Mouse (Mus musculus) cerebellum, adult 11 months (tissue): Measurements from ENCODE around the gene Tomm5.

ENCODE experiments used
- DNase-seq: peaks from one replicate; pipeline ENCODE4 v3.0.0; 2022

Gene Tomm5

DNA sequence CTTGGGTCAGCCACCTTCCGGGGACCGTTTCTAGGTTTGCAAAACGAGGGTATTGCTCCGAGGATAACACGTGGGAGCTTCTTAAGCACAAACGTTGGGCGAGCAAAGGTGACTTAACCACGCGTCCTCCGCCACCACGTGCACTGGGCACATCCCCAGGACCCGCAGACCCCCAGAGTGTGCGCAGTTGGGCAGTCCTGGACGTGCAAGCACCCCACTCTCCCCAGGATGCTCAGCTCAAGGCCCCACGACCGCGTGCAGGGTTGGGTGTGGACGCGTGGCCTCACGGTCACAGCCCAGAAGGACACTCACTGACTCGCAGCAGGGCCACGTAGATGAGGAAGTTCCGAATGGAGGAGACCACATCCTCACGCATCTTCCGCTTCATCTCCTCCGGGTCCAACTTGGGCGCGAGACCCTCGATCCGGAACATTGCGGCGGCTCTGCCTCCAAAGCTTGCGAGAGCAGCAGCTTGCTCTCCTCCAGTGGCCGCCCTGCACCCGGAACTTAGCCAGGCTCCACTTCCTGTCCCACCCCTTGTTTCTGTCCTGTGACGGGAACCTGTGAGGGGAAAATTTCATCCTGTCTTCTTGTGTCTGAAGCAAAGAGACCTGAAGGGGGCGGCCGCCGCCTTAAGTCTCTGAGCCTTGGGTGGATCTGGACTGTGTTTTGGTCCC lies at the start of gene Tomm5:
Gene Tomm5, minus strand, starts transcription at position 514 of the 677 bp plus-strand sequence.
- peak; percentile 85 for DNase-seq

DNA sequence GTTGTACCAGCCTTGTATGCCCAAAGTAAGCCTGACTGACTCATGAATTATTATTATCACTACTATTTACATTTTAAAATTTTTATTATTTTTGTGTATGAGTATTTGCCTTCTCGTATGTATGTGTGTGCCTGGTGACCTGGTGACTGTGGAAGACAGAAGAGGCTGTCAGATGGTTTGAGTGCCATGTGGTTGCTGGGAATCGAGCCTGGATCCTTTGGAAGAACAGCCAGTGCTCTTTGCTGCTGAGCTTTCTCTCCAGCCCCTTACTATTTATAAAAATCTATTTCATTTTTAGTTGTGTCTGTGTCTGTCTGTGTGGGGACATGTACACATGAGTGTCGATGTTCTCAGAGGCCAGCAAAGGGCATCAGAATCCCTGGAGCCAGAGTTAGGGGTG lies 48.5 kb upstream of the Tomm5 start:
- no peak for DNase-seq

GRCm38 (mm10) chr4:45143005-45143404 lies 35.1 kb upstream of the Tomm5 start:
- no peak for DNase-seq

- no peak for DNase-seq
These were observed 34.5 kb upstream of the Tomm5 start for GRCm38 (mm10) chr4:45142411-45142810.

DNA sequence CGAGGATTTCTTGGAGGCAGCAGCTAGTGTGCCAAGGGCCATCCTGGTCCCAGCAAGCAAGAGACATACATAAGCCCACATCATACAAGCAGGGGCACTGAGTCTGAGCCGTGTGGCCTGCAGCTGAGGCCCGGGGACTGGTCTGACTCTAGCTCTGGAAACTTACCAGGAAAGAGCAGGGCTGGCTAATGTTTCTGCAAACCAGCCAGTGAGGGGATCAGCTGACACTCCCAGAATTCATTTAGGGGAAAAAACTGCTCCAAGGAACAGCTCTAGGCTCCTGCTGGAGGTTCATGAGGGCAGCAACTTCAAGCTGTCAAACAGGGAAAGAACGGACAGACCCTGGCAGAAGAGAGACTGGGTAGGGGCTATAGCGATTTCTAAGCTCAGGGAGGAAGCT lies 33.9 kb upstream of the Tomm5 start:
- no peak for DNase-seq

DNA sequence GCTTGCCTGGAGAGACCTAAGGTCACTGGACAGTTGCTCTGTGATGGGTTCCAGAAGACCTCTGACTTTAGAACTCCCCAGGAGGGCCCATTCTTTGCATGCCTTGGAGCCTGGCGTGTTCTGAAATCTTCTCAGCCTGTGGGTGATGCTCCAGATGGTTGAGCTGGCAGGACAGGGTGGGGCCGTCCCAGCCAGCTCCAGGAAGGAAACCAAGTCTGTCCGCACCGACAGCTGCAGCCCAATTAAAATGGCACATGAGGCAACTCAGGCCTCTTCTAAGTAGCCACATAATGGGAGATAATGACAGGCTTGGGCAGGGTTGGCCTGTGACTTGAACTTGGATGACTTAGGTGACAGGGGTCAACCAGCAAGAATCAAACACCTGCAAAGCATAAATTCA lies 29.7 kb upstream of the Tomm5 start:
- no peak for DNase-seq

GRCm38 (mm10) chr4:45134471-45134870 lies 26.6 kb upstream of the Tomm5 start:
- no peak for DNase-seq

- no peak for DNase-seq
These were observed 23.1 kb upstream of the Tomm5 start for GRCm38 (mm10) chr4:45131021-45131420.

GRCm38 (mm10) chr4:45121311-45121710 lies 13.4 kb upstream of the Tomm5 start:
- DNase-seq, result no peak

- no peak for DNase-seq
These were observed 669 bp upstream of the Tomm5 start for GRCm38 (mm10) chr4:45108456-45109110.

DNA sequence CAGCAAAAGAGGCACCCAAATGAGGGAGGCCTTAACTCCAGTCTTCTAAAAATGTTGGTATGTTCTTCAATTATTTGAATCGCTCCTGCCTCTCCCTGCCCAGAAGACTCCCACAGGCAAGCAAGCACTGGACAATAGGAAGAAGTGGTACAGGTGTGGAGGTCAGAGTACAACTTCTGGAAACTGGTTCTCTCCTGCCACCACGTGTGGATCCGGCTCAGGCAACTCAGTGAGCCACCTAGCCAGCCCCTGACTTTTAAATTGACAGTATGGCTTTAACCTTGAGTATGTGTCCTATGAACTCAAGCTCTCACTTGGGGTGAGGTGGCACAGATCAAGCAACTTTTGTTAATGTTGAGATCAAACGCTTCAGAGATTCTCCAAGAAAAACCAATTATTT lies 848 bp downstream of the Tomm5 start:
- DNase-seq, result no peak

- DNase-seq, result no peak
These were observed 1.5 kb downstream of the Tomm5 start for GRCm38 (mm10) chr4:45106409-45106808.

DNA sequence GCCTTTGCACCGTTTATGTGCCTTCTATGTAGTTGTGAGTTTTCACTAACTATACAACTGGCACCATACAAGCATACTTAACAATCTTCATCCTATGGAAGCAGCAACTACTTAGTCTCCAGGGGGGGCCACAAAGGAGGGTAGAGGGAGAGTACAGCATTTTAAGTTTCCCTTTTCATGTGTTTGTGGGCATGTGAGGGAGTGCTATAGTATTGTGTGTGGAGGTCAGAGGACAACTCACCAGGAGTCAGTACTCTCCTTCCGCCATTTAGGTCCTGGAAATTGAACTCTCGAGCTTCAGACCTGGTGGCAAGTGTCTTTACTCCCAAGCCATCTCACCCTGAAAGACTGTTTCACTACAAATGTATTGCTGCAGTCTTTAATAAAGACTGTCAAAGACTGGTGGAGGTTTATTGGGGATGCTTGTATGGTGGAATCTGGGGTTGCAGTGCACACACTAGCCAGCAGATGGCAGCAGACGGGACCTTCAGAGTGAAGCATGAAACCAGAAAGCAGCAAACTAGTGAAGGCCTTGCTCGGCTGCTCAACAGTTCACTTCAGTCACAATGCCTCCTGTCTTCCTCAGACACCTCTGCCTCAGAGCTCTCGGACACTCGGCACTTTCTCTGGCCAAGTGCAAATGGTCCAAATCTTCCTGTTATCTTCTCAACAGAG lies 10.6 kb downstream of the Tomm5 start:
- peak; percentile 43 for DNase-seq

GRCm38 (mm10) chr4:45084895-45085290 lies 23.0 kb downstream of the Tomm5 start:
- no peak for DNase-seq

DNA sequence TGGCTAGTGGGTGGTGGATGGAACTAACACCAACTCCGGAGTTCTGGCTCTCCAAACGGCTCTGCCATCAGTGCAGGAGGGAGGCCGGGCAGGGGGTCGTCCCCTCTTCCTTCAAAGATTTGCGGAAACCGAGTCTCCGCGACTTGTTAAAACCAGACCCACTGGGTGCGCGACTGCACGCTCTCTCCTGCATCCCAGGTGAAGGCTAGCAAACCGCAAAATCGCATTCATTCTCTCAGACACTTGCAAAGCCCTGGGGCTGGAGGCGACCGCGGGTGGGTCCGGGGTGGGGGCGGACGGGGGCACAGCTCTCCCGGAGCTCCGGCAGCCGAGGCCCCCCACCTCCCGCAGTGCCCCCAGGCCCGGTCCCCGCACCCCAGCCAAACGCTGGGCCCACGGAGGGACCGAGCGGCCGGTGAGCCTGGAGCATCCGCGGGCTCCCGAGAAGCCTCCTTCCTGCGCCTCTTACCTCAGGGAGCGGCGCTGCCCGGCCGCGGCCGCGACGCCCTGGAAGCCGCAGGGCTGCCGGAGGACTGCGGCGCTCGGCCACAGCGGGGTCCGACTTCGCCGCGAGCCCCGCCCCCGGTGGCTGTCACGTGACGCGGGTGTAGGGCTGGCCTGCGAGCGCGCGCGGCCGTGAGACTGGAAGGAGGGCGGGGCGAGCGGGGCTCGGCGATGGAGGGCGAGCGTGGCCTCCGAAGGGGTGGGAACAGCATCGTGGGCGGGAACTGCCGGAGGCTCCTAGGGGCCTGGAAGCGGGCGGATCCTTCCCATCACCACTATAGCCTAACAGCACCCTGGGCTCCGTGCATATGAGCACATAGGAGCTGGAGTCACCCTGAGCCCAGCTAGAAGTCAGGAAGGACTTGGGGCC lies 23.7 kb downstream of the Tomm5 start, which contains the start of gene Fbxo10:
Gene Fbxo10, minus strand, starts transcription at position 584 of the 874 bp plus-strand sequence.
- peak; percentile 88 for DNase-seq

GRCm38 (mm10) chr4:45083487-45083886 lies 24.4 kb downstream of the Tomm5 start:
- no peak for DNase-seq

DNA sequence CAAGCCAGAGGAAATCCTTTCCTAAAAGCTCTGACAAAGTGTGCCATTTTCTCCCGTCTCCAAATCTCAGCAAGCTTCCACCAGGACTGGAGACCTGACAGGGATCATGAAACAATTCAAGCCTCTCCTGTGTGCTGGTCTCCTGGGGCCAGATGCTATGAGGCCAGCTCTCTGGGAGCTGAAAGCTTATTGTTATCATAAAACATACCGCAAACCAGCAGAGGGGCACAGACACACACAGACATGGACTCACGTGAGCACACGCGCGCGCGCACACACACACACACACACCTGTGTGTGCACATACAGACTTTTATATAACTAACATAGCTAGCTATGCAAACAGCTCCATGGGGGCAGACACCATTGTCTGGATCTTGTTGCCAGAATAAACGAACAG lies 25.0 kb downstream of the Tomm5 start:
- no peak for DNase-seq

DNA sequence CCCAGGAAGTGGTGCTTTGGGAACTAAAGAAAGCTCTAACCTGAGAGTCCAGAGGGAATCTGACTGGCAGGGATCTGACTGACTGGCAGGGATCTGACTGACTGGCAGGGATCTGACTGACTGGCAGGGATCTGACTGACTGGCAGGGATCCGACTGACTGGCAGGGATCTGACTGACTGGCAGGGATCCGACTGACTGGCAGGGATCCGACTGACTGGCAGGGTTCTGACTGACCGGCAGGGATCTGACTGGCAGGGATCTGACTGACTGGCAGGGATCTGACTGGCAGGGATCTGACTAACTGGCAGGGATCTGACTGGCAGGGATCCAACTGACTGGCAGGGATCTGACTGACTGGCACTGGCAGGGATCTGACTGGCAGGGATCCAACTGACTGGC lies 26.9 kb downstream of the Tomm5 start:
- DNase-seq, result peak; percentile 54

- DNase-seq, result no peak
These were observed 34.4 kb downstream of the Tomm5 start for GRCm38 (mm10) chr4:45073544-45073943.

- DNase-seq, result no peak
These were observed 35.5 kb downstream of the Tomm5 start for GRCm38 (mm10) chr4:45072261-45072973.

DNA sequence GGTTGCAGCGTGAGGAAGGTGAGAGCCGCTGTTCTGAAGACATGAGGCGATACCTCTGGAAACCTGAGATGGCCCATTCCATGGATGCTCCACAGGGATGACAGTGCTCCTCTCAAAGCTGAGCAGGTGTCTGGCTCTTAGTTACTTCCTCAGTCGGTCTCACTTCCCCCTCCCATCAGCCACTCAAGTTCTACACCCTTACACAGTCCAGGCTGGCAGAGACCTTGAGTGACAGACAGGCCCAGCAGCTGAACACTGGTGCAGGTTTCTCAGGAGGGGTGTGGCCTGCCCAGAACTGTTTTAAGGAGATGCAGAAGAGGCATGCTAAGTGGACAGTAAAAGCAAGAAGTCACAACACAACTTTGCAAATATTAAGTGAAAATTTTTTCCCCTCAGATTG lies 40.2 kb downstream of the Tomm5 start:
- DNase-seq, result no peak

GRCm38 (mm10) chr4:45066036-45066730 lies 41.7 kb downstream of the Tomm5 start:
- no peak for DNase-seq
